Mouse (Mus musculus) 416B (cell line): ENCODE measurements around the gene Smtnl1.
"Not testable (repeated sequence)": the region's sequence is repeated elsewhere in the genome, so short reads cannot be mapped to it uniquely, and the experiment has no call there.

Source experiments
- DNase-seq: peaks from one replicate; pipeline ENCODE4 v3.0.0; 2011; ENCODE audit warnings: low read depth

Smtnl1 gene

DNA sequence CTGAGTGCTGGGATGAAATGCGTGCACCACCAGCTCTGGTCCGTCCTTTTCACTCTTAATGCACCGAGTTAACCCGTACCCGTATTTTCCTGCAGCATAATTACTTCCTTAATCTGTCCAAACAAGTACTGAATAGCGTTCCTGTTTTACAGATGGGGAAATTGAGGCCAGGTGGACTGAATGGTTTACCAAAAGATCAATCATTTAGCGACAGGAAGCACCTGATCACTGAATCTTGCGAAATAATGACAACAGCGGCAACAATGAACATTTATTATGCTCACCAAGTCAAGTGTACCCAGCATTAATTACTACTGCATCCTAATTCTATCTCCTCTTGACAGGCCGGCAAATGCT lies 16.1 kb upstream of the Smtnl1 start, which contains the start of gene Slc43a1:
TSS of gene Slc43a1 (plus strand) at position 258 of the 357 bp plus-strand sequence.
- peak; percentile 28 for DNase-seq

DNA sequence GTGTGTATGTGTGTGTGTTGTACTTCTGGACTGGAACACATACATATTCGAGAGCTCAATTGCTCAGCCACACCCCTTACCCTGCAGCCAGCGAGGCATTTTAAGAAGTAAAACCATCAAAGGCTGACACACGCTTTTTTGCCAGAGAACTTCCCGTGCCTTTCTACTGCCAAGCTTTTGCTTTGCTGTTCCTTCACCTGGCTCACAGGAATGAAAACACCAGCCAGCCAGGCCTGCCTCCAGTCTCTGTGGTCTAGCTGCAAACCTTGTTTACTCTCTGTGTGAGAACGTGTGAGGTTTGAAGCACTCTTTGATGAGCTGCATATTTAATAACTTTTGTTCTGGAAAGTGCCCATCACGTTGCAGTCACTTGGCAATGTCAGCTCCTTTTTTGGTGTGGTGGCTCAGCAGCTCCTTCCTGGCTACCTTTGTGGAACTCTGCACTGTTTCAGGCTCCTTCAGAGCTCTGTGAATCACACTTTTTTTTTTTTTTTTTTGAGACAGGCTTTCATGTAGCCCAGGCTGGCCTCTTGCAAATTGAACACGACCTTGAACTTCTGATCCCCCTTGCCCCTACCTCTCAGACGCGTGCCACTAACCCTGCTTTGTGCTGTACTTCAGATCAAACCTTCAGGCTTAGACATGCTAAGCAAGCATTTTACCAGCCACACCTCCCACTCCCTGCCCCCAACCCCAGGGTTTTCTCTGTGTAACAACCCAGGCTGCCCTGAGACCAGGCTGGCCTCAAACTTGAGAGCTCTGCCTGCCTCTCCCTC lies 15.6 kb upstream of the Smtnl1 start:
- DNase-seq: no peak

DNA sequence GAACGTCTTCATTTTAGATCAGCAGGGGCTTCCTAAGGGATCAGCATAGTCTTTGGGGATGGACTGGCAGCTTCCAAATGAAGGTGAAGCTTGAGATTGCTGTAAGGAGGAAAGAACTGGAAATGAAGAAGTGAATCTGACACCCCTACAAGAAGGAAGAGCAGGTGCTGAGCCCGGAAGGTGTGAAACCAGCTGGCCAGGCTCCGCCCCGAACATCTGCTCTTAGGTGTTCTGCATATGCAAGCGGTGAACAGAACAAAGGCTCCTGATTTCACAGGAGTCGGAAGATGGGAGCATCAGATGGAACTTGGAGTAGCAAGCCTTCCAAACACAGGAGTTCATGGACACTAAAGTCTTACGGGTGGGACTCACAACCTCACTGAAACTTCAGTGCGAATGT lies 14.7 kb upstream of the Smtnl1 start:
- no peak for DNase-seq

DNA sequence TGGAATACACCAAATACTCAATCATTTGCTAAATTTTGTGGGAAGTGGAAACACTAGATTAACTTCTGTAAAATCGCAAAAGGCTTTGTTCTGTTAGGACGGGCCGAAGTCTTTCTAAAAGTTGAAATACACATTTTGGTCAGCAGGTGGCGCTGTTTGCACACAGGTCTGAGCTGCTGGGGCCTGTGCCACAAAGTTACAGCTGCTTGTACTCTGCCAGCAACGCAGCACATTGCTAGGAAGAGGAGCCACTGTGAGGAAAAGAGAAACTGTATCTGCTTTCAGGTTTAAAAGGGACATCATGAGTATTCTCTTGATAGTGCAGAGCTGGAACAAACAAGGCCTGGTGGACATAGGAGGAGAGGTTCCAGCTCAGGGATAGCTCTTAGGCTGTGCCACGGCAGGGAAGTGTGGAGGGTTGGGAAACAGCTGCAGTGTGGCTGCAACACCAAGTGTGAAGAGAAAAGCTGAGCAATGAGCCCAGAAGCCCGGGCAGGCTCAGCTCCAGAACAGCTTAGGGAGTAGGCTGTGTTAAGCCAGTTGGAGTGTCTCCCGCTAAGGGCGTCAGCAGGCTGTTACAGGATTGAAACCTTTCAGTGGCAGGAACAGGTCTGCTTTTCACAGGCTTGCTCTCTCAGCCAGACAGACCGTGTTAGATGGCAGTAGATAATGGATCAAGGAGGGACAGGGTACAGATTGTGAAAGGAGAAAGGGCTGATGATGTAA lies 9.4 kb upstream of the Smtnl1 start:
- DNase-seq: peak; percentile 88

DNA sequence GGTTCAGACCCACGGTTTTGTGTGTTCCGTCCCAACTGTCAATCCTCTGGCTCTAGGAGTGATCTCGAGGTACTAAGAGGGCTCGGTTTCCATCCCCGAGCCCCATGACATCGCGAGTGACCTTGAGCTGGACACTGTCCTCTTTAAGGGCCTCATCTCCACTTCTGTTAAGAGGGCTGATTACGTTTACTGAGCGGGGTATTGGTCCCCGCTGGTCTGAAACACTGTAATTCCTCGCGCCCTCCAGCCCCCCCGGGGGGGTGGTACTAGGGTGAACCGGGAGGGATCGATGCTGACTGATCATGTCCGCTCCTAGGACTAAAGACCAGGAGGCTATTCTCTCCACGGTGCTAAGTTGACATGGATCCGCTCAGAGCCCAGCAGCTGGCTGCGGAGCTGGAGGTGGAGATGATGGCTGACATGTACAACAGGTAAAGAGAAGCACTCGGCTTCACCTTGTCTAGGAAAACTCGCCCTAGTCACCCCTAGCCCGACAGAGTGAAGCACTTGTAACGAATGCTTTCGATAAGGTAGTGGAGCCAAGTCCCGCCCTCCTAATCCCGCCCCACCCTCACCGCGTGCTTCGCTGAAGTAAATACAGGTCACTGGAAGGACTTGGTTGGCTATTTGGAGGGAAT lies 5.0 kb upstream of the Smtnl1 start:
- DNase-seq: peak; percentile 72

DNA sequence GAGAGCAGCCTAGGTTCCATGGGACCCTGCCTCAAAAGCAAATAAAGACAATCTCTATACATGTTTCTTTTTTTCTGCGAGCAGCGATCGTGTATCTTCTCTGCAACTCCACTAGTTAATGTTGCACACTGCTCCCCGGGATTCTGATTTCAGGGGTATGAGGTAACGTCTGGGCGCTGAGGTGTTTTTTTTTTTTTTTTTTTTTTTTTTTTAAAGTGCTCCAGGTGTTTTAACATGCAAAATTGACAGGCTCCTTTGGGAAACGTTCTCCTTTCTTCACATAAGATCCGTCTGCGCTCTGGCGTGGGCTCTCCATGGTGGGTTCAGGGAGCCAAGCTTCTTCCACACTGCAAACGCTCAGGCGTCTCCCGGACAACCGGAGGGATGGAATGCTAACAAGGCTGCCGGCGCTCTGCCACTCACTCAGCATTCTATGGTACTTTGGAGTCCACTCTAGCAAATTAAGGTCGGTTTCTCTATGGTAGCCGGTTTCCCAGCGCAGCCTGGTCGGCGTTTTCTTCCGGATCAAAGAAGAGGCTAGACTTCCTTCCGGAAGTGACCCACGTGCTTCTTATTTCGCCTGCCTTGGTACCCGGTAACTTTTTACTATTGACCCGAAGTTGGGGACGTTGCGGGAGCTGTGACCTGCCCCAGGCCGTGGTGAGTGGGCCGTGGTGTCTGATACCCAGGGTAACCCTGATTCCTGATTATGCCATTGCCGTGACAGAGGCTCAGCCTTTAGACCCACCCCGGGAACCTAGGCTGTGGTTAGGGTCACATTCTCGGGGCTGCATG lies 4.2 kb upstream of the Smtnl1 start, which contains the start of gene Timm10:
TSS of gene Timm10 (plus strand) at position 510 of the 795 bp plus-strand sequence.
- peak; percentile 97 for DNase-seq

DNA sequence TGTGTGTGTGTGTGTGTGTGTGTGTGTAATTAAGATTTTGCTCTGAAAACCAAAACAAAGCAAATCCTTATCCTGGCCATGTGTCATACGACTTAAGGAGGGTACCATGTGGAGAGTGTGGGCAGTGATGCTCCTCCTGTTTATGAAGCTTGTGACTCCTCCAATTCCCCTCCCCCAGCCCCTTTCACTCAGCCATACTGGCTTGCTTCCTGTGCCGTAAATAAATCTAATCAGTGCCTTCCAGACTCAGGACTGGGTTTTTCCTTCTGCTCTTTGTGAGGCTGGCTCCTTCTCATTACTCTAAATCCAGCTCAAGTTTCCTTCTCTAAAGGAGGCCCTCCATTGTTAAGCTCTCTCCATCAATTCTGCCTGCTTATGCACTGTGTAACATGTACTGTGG lies 785 bp upstream of the Smtnl1 start:
- no peak for DNase-seq

DNA sequence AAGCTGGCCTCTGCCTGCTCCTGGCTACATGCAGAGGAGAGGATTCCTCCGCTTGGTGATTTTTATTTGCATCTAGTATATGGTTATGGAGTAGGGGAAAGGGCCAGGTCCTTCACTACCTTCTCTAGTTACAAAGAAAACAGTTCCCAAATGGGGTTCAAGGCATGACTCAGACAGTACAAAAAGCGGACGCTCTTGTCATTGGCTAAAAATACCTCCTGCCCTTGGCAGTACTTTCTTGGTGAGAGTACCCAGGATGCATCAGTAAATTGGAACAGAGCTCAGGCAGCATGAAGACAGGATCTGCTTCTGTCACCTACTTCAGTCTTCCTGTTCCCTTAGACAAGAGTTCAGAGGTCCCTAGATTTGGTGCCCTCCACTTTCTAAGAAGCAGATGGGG lies 2.6 kb downstream of the Smtnl1 start:
- DNase-seq: peak; percentile 73

DNA sequence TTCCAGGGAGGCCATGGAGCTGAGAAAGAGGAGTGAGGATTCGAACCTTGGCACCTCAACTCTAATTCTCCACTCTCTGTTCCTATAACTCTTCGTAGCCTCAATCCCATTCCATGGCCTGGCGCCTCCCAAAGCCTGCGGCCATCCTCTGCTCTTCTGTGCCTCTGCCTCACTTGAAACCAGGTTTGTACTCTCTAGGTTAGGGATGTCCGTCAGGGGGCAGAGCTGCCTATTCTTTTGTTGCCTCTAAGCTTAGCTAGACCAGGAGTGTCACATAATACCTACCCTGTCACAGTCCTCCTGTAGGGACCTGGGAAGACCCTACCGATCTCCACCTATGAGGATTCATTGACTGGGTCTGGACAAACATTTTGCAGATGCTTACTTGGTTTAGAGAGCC lies 9.8 kb downstream of the Smtnl1 start:
- DNase-seq: no peak

DNA sequence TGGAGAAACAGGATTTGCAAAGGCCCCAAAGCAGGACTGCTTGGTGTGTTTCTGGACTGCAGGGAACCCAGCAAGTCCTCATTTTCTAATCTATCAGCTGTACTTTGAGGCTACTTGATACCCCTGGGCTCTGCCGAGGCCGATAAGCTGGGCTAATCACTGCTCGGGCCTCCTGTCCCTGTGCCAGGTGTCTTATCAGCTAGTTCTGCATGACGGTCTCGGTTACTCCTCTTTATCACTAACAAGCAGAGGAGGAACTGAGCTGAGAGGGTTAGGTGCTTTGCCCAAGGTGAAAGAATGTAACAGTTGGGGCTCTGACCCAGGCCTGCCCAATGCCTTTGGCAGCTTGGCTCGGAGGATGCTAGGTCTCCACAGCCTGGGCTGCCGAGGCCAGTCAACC lies 10.6 kb downstream of the Smtnl1 start:
- peak; percentile 87 for DNase-seq

DNA sequence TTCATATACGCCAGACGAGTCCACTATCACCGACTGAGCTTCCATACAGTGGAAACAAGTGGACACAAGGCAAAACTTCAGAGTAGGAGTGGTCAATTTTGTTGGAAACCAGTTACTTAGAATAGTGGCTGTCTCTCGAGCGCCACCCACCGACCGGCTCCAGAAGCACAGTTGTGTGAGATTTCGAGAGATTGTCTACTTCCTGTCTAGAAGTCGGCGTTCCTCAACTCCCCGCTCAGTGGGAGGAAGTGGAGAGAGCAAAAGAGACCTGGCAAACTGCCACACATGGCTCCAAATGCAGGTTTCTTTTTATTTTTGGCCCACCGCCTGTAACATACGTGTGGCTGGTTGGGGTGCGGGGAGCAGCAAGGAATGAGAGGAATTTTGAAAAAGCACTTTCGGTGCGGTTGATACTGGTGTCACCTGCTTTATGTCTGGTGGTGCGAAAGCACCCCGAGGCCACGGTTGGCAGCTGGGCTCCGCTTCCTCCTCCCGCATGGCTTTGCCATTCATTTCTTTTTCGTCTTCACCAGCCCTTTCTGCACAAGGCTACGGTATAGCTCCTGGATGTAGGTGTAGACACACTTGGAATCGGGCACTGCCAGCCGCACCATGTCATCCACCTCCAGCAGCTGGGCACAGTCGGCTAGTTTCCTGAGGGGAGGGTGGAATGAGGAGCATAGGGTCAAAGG lies 11.4 kb downstream of the Smtnl1 start:
- DNase-seq: peak; percentile 97

DNA sequence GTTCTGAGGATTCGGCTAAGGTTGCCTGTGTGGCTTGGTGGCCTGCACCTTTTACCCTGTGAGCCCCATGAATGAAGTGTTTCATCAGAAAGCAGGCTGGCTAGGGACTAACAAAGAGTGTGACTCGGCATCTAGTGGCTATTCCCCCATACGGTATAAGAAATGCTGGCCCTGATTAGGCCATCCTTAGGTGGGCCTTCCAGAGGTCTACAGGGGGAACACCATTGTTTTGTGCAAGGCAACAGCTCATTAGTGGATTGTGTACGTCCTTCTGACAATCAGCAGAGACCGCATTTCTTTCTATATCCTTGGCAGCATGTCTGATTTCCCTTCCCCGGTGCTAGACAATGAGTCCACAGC lies 11.9 kb downstream of the Smtnl1 start:
- no peak for DNase-seq

DNA sequence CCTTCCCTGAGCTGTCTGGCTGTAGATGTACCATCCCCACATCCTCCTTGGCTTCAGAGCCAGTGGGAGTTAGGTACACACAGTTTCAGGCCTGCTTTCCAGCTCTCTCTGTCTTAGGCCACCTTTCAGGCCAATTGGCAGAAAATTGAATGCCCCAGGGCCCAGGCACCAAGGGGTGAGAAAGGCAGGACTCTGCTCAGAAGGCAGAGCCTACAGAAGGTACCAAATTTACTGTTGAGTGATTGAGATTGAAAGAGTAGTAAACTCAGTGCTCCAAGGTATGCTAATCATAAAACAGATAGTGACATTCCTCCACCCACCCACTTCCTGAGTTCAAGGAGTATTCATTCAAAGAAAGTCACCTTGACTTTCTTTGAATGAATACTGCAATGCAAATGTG lies 13.1 kb downstream of the Smtnl1 start:
- DNase-seq: no peak

DNA sequence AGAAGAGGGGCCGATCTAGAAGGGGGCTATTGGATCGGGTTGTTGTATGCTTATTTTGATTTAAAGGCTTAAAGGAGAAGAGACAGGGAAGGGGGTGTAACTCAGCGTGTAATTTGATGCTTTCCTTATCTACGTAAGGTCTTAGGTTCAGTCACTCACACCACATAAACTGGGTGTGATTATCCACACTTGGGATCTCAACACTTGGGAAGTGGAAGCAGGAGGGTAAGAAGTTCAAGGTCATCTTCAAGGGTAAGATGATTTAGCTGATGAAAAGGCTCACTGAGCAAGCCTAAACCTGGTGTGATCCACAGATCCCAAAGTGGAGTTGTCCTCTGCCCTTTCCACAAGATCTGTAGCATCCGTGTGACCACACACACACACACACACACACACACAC lies 15.9 kb downstream of the Smtnl1 start:
- DNase-seq: no peak

DNA sequence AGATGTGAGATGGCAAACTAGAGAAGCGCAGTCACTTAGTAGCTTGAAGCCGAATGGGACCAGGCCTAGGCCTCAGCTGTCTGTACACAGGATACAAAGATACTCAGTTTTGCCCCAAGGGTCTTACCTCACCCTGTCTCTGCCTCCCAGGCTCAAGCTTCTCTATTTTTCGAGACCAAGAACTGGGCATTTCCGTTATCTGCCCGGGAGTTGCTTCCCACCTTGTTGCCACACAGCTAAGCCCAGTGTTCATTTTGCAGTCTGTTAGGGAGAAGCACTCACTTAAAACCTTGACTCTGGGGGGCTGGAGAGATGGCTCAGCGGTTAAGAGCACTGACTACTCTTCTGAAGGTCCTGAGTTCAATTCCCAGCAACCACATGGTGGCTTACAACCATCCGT lies 18.5 kb downstream of the Smtnl1 start:
- no peak for DNase-seq

DNA sequence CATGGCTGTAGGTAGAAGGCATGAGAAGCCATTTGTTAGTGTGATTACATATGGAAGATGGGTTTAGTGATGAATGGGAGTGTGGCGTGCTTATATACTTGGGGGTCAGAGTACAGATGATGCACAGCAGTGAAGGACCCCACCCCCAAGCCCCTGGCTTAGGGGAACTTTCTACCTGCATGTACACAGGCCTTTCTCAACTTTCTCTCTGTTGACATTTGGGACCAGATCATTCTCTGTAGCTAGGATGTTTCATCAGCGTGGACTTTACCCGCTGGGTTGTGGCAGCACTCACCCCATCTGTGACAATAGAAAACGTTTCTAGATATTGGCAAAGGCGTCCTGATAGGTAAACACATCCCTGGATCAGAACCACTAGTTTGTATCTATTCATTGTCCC lies 21.2 kb downstream of the Smtnl1 start:
- DNase-seq: not testable (repeated sequence)

DNA sequence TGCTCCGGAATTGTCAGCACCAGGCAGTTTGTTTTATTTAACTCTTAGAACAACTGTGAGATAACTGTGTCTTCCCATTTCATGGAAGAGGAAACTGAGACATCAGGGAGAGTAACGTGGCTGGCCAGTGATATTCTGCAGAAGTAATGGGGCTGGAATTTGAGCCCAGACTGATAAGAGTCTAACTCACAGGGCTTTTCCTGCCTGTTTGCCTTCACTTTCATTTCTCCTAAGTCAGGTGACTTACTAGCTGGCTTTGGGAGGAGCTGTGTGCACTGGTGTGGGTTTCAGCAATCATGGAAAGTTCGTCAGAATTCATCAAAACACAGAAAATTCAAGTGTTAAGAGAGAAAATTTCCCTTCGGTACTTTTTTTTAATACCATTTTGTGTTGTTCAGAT lies 22.1 kb downstream of the Smtnl1 start:
- peak; percentile 63 for DNase-seq

DNA sequence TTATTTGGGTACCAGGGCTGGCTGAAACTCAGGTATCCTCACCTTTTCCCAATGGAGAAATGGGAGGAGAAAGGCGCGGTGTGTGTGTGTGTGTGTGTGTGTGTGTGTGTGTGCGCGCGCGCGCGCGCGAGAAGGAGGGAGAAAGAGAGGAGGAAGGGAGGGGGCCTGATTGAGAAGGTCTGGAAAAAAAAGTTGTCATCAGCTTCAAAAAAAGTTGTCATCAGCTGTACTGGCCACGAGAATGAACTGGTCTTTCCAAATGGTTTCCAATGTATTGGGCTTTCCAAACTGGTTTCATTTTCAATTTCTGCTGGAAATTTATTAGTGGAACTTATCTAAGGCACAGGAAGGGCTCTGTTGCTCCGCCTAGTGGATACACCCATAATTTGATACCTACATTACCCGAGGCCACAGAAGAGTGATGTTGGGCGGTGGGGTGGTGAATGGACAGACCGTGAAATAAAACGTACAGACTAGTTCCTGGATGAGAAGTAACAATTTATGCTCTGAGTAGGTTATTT lies 23.4 kb downstream of the Smtnl1 start:
- peak; percentile 85 for DNase-seq

DNA sequence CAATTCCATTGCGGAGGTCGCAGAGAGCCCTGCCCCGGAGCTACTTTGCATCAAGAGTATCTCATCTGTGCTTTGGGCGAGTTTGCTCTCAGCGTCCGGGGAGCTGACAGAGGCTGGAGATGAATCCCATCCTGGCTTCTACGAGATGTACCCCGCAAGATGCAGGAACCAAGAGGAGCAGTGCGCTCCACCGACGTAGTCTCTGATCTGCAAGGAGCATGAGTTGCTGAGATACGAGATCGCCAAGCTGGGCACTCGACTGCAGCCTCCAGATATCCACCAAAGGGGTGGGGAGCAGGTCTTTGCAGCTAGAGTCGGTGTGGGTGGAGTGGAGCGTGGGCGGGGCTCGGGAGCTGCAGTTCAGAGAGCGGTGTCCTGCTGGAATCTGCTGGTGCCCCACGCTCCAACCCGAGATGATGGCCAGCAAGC lies 23.9 kb downstream of the Smtnl1 start, which contains the start of gene Ube2l6:
TSS of gene Ube2l6 (plus strand) at position 336 of the 429 bp plus-strand sequence.
- DNase-seq: peak; percentile 72

DNA sequence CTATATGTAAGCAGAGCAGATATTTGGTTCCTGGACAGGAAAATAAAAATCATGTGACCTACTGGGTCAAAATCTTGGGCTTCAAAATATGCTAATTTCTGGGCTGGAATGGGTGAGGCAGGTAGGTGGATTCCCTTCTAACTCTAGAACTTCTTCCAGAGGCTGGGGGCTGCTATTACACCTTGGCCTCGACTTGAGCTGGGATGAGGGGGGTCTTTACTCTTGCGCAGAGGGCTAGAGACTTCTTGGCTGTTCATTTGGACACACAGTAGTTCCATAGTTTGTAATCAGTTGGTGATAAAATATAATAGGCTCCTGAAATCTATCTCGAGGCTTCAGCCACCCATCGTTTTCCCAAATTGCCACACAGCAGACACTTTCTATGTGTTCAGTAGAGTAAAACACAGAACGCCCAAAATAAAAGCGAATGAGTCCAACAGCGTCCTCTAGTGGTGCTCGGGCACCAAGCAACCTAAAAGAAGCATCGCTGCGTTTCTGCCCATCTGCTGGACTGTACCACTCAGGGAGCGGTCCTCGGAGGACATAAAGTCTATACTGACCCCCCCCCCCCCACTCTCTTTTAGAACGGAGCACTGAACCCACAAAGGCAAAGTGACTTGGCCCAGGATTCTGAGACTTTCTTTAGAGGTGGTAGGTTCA lies 24.5 kb downstream of the Smtnl1 start:
- DNase-seq: peak; percentile 85

DNA sequence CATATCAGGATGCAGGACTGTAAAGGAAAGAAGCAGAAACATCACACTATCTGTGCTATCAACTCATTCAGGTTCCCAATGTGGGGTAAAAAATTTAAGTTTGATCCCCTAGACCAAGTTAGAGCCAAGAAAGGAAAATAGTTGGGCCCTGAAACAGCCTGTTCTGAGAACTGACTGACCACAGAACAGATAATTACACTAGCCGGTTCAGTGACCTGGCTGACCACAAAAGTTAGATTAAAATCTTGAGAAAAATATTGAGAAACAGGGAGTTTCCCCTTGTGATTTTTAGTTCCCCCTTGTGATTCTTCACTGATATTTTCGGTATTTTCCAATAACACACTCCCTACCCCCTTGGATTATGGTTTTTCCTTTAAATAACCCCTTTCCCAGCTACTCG lies 28.6 kb downstream of the Smtnl1 start:
- DNase-seq: peak; percentile 73
